Mouse (Mus musculus): ENCODE data around the gene Med24. TPM values are rescaled to one million over a fixed set of nuclear protein-coding genes. Genes with fewer than 3 reads are reported as not detected.
A peak's percentile ranks its signal among the peaks of the same experiment; 100 is the strongest.

The Med24 gene
- polyA plus RNA-seq, 1 experiment from 2014 or later = 42.5 TPM

- H3K36me3 ChIP-seq = peaks cover 21% of the 10 kb centered on the region
- no peak overlapping the region for H3K4me3 ChIP-seq (replicated peaks)
- H3K27ac ChIP-seq = no peak overlapping the region
- no peak overlapping the region for H3K4me2 ChIP-seq (replicated peaks)
- no peaks in the 10 kb centered on the region for H3K27me3 ChIP-seq (replicated peaks)
- H3K9ac ChIP-seq = no peak overlapping the region
- no peak for ATAC-seq
- 89% methylated on average over 26 of the region's 26 CpGs for WGBS
- H3K9me3 ChIP-seq = no peaks in the 10 kb centered on the region
- H3K4me1 ChIP-seq (replicated peaks) = peaks cover 72% of the 10 kb centered on the region
Measured at GRCm38 (mm10) chr11:98770096-98770975, 41.1 kb upstream of the Med24 start.

GRCm38 (mm10) chr11:98769007-98769954, 40.0 kb upstream of the Med24 start:
- H3K4me3 ChIP-seq (replicated peaks) = no peak overlapping the region
- H3K27ac ChIP-seq = no peak overlapping the region
- 81% methylated on average over 25 of the region's 25 CpGs for WGBS
- H3K9me3 ChIP-seq = no peaks in the 10 kb centered on the region
- peaks cover 30% of the 10 kb centered on the region for H3K36me3 ChIP-seq
- H3K4me1 ChIP-seq (replicated peaks) = peaks cover 65% of the 10 kb centered on the region
- H3K4me2 ChIP-seq (replicated peaks) = no peak overlapping the region
- no peak for ATAC-seq
- no peaks in the 10 kb centered on the region for H3K27me3 ChIP-seq (replicated peaks)
- no peak overlapping the region for H3K9ac ChIP-seq

DNA sequence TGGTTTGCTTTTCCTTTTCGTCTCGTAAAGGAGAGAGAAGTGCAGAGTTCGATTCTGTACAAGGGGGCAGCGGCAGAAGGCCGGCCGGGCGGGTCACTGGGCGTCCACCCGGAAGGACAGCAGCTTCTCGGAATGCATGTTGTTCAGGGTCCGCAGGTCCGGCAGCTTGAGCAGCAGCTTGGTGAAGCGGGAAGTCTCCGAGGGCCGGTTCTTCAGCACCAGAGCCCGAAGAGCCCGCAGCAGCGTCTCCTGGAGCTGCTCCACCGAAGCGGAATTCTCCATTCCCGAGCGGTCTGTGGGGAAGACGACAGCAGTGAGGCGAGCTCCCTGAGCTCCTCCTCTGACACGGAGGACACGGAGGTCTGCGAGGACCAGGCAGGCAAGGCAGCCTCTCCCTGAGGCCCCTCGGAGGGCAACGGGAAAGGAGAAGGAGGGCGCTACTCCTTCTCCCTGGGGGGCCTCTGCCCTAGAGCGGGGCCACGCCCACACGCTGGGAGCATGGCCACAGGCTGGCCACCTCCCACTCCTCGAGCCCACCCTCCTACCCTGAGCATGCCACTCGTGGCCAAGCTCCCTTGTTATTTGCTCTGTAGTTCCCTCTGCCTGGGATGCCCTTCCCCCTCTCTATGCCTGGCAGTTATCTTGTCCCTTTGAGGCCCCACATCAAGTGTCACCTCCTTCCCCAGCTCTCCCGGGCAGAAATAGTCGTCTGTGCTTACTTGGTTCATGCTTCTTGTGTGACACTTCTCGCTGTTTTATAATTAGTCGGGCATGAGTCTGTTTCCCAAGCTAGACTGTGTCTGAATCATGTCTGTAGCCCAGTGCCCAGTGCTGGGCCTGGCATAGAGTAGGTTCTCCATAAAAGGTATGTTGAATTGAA, 39.1 kb upstream of the Med24 start:
- peak; percentile 23 for ATAC-seq
- Histone ChIP-seq H3K27ac (peak overlapping the region; percentile 70), H3K4me2 (replicated peaks) (peak overlapping the region; percentile 48), H3K9ac (peak overlapping the region; percentile 37), H3K36me3 (peaks cover 39% of the 10 kb centered on the region), H3K4me3 (replicated peaks) (peak overlapping the region; percentile 12), H3K27me3 (replicated peaks) (no peaks in the 10 kb centered on the region), H3K4me1 (replicated peaks) (peaks cover 58% of the 10 kb centered on the region), H3K9me3 (no peaks in the 10 kb centered on the region)
- 24% methylated on average over 39 of the region's 39 CpGs for WGBS

DNA sequence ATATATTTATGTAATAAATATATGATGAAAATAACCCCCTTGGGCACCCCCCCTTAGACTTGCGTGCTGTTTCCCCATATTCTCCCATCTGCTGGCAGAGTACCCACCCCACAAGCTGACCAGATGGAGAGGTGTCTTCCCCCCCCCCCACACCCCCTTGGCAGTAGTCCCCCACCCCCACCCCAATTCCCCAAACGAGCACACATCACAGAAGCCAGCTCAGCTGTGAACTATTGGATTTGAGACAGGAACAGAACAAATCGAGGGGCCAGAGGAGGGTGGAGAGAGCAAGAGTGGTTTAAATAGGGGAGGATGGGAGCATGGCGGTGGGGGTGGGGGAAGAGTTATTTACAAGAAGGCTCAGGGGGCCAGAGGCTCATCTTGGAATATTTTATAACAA, 38.5 kb upstream of the Med24 start:
- Histone ChIP-seq H3K27ac (peak overlapping the region; percentile 70), H3K36me3 (peaks cover 43% of the 10 kb centered on the region), H3K4me2 (replicated peaks) (peak overlapping the region; percentile 48), H3K9ac (peak overlapping the region; percentile 37; the same call in 1 of the 2 replicates), H3K4me1 (replicated peaks) (peaks cover 57% of the 10 kb centered on the region), H3K27me3 (replicated peaks) (no peaks in the 10 kb centered on the region), H3K9me3 (no peaks in the 10 kb centered on the region), H3K4me3 (replicated peaks) (peak overlapping the region; percentile 12; the same call in 1 of the 2 replicates)
- no peak for ATAC-seq
- 18% methylated on average over 4 of the region's 4 CpGs for WGBS

DNA sequence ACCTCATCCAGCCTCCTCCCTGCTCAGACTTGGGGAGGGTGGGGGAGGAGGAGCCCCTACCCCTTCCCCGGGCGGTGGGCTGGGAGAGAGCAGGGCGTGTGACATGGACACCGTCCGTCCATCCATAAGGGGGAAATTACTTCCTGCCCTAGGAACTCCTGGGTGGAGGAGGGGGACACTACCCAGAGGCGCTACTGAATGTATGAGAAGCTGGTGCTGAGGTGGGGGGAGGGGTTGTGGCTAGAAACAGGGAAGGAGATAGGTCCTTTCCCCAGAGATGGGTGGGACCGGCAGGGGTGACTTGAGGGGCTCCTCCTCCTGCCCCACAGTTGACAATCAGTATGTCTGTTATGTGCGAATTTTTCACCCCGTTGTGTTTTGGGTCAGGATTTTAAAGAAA, 38.0 kb upstream of the Med24 start:
- Histone ChIP-seq H3K36me3 (peaks cover 43% of the 10 kb centered on the region), H3K27me3 (replicated peaks) (no peaks in the 10 kb centered on the region), H3K9ac (no peak overlapping the region), H3K9me3 (no peaks in the 10 kb centered on the region), H3K4me3 (replicated peaks) (no peak overlapping the region), H3K4me2 (replicated peaks) (0 out of 2 replicates have a peak overlapping the region, but pooled peaks have one; percentile 48), H3K27ac (no peak overlapping the region), H3K4me1 (replicated peaks) (peaks cover 54% of the 10 kb centered on the region)
- WGBS = 18% methylated on average over 9 of the region's 9 CpGs
- ATAC-seq = peak; percentile 21

DNA sequence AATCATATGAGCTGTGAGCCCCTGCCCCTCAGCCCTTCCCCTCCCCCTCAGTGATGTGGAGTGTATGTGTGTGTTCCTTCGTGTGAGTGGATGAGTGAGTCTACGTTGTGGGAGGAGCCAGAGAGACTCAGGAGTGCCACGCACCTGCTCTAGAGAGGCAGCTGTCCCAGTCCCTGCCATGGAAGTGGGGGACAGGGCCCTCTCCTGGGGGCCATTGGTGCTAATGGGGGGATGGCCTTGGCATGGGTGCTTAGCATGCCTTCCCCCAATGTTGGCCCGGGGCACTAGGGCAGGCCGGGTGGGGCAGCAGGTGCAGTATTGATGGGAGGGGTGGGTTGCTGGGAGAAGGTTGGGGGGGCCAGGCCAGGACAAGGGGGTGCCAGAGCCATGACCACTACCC, 37.6 kb upstream of the Med24 start:
- no peak overlapping the region for H3K4me2 ChIP-seq (replicated peaks)
- no peak for ATAC-seq
- peaks cover 47% of the 10 kb centered on the region for H3K36me3 ChIP-seq
- H3K9me3 ChIP-seq = no peaks in the 10 kb centered on the region
- no peak overlapping the region for H3K27ac ChIP-seq
- H3K4me3 ChIP-seq (replicated peaks) = no peak overlapping the region
- no peak overlapping the region for H3K9ac ChIP-seq
- H3K4me1 ChIP-seq (replicated peaks) = peaks cover 54% of the 10 kb centered on the region
- no peaks in the 10 kb centered on the region for H3K27me3 ChIP-seq (replicated peaks)
- 48% methylated on average over 5 of the region's 5 CpGs for WGBS

DNA sequence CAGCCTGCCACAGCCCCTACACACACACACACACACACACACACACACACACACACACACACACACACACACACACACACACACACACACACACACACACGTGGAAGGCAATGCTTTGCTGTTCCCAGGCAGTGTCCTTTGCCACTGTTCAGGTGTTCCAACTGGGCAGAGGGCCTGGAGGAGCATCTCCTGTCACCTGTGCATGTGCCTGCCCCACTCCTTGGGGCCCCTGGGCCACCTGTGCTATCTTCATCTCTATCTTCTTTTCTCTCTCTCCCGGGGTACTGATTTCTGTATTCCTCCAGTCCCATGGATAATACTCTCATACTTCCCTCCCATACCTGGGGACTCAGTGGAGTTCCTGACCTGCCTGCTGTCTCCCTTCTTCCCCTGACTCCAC, 37.1 kb upstream of the Med24 start:
- ATAC-seq = no peak
- Histone ChIP-seq H3K4me1 (replicated peaks) (peaks cover 52% of the 10 kb centered on the region), H3K36me3 (peaks cover 48% of the 10 kb centered on the region), H3K4me3 (replicated peaks) (no peak overlapping the region), H3K9ac (no peak overlapping the region), H3K9me3 (no peaks in the 10 kb centered on the region), H3K27ac (peak overlapping the region; percentile 40; the same call in 1 of the 2 replicates), H3K4me2 (replicated peaks) (no peak overlapping the region), H3K27me3 (replicated peaks) (no peaks in the 10 kb centered on the region)
- whole genome bisulfite sequencing = 44% methylated on average over 2 of the region's 2 CpGs

GRCm38 (mm10) chr11:98765421-98766309, 36.4 kb upstream of the Med24 start:
- Histone ChIP-seq H3K36me3 (peaks cover 47% of the 10 kb centered on the region), H3K27me3 (replicated peaks) (no peaks in the 10 kb centered on the region), H3K4me2 (replicated peaks) (no peak overlapping the region), H3K4me3 (replicated peaks) (no peak overlapping the region), H3K9me3 (no peaks in the 10 kb centered on the region), H3K27ac (peak overlapping the region; percentile 40), H3K9ac (no peak overlapping the region; the same call in 1 of the 2 replicates), H3K4me1 (replicated peaks) (peaks cover 52% of the 10 kb centered on the region)
- ATAC-seq = no peak
- WGBS = 51% methylated on average over 9 of the region's 9 CpGs

DNA sequence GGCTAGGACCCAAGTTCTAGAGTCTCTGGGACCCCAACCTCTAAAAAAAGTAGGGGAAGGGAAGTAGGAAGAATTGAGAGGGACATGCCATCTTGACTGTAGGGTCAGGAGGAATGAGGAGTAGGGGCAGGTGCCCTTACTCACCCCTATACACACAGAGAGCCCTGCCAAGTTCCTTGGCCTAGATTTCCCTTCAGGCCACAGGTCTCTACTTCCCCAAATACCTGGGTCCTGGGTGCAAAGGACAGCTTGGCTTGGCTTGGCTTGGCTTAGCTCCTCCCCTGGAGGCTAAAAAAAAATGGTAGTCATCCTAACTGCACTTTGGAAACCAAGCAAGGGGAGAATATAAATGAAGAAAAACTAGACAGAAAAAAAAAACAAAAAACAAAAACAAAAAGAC, 35.5 kb upstream of the Med24 start:
- Histone ChIP-seq H3K36me3 (peaks cover 43% of the 10 kb centered on the region), H3K4me2 (replicated peaks) (no peak overlapping the region), H3K27ac (no peak overlapping the region), H3K9me3 (no peaks in the 10 kb centered on the region), H3K9ac (no peak overlapping the region), H3K4me1 (replicated peaks) (peaks cover 52% of the 10 kb centered on the region), H3K4me3 (replicated peaks) (no peak overlapping the region), H3K27me3 (replicated peaks) (no peaks in the 10 kb centered on the region)
- ATAC-seq = no peak

DNA sequence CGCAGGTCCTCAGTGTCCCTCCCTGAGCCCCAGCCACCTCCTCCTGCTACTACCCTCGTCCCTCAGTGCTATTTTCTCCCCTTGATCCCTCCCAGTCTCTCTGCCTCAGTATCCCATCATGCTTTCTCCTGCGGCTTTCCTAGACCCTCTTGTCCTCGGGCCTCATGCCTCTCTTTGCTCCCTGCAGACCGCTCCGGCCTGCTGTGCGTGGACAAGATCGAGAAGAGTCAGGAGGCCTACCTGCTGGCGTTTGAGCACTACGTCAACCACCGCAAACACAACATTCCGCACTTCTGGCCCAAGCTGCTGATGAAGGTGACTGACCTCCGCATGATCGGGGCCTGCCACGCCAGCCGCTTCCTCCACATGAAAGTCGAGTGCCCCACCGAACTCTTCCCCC, 34.9 kb upstream of the Med24 start:
- Histone ChIP-seq H3K27me3 (replicated peaks) (no peaks in the 10 kb centered on the region), H3K36me3 (peaks cover 37% of the 10 kb centered on the region), H3K9ac (no peak overlapping the region), H3K4me2 (replicated peaks) (no peak overlapping the region), H3K27ac (no peak overlapping the region), H3K9me3 (no peaks in the 10 kb centered on the region), H3K4me1 (replicated peaks) (peaks cover 46% of the 10 kb centered on the region), H3K4me3 (replicated peaks) (no peak overlapping the region)
- no peak for ATAC-seq
- WGBS = 73% methylated on average over 18 of the region's 18 CpGs

DNA sequence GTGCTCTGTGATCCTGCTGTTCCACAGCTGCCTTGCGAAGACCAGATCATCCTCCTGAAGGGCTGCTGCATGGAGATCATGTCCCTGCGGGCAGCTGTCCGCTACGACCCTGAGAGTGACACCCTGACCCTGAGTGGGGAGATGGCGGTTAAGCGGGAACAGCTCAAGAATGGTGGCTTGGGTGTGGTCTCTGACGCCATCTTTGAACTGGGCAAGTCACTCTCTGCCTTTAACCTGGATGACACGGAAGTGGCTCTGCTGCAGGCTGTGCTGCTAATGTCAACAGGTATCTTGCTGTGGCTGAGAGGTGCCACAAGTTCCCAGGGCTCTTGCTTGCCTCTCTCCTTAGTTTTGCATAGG, 34.2 kb upstream of the Med24 start:
- H3K36me3 ChIP-seq = peaks cover 37% of the 10 kb centered on the region

More for the DNA sequence above, 34.2 kb upstream of the Med24 start:
- no peaks in the 10 kb centered on the region for H3K9me3 ChIP-seq
- H3K9ac ChIP-seq = no peak overlapping the region
- H3K27ac ChIP-seq = no peak overlapping the region
- 86% methylated on average over 8 of the region's 8 CpGs for WGBS
- H3K4me2 ChIP-seq (replicated peaks) = no peak overlapping the region
- ATAC-seq = 0 out of 2 replicates have a peak, but pooled peaks have one; percentile 1
- peaks cover 40% of the 10 kb centered on the region for H3K4me1 ChIP-seq (replicated peaks)
- no peak overlapping the region for H3K4me3 ChIP-seq (replicated peaks)
- no peaks in the 10 kb centered on the region for H3K27me3 ChIP-seq (replicated peaks)
